Mouse (Mus musculus) heart, embryonic 14.5 days (tissue): ENCODE measurements around the gene Ccdc51. TPM values are rescaled to one million over a fixed set of nuclear protein-coding genes. Genes with fewer than 3 reads are reported as not detected.

Source experiments
- ATAC-seq: fragments of 200-750 bp; cut with Nextera tagmentation; 2 replicates; pipeline ENCODE4 v1.8.0; 2017; ENCODE audit warnings: low read depth, moderate TSS enrichment; ENCODE audit not compliant: insufficient number of reproducible peaks, insufficient read depth, low FRiP score
- H3K27ac ChIP-seq, 2 experiments: fragments of 200-500 bp in 1 of 2; fragments of 300-500 bp in 1 of 2; sonication (generic) in 1 of 2; replicated peaks in 1 of 2; 2 replicates each; pipeline ENCODE4 v1.5.1; 2012 to 2014; ENCODE audit warnings: low read depth in 2 of 2, low read length in 2 of 2, control low read depth in 1 of 2, mild to moderate bottlenecking in 1 of 2, mixed read lengths in 1 of 2; ENCODE audit not compliant: control insufficient read depth in 1 of 2, insufficient read depth in 1 of 2
- H3K27me3 ChIP-seq: fragments of 300-500 bp; sonication (generic); 2 replicates; pipeline ENCODE4 v1.6.1; 2014; ENCODE audit warnings: mild to moderate bottlenecking, low read length, control low read depth; ENCODE audit not compliant: control insufficient read depth, insufficient read depth
- H3K36me3 ChIP-seq: fragments of 300-500 bp; sonication (generic); 2 replicates; pipeline ENCODE4 v1.6.1; 2014; ENCODE audit warnings: mild to moderate bottlenecking, control low read depth, low read length, mixed read lengths; ENCODE audit not compliant: control insufficient read depth, insufficient read depth
- H3K4me1 ChIP-seq, 2 experiments: fragments of 200-500 bp in 1 of 2; fragments of 300-500 bp in 1 of 2; sonication (generic) in 1 of 2; 2 replicates each; pipeline ENCODE4 v1.6.1; 2012 to 2014; ENCODE audit warnings: low read length in 2 of 2, control low read depth in 1 of 2, mixed read lengths in 1 of 2; ENCODE audit not compliant: control insufficient read depth in 2 of 2, insufficient read depth in 2 of 2
- H3K4me2 ChIP-seq: fragments of 300-500 bp; sonication (generic); 2 replicates; pipeline ENCODE4 v1.6.1; 2014; ENCODE audit warnings: mild to moderate bottlenecking, low read length
- H3K4me3 ChIP-seq, 2 experiments: fragments of 200-500 bp in 1 of 2; fragments of 300-500 bp in 1 of 2; sonication (generic) in 1 of 2; 2 replicates each; pipeline ENCODE4 v1.5.1; 2012 to 2014; ENCODE audit warnings: low read length in 2 of 2, mild to moderate bottlenecking in 2 of 2, control low read depth in 1 of 2, low read depth in 1 of 2, moderate library complexity in 1 of 2; ENCODE audit not compliant: control insufficient read depth in 1 of 2, insufficient read depth in 1 of 2
- H3K9ac ChIP-seq: fragments of 300-500 bp; sonication (generic); 2 replicates; pipeline ENCODE4 v1.6.1; 2014; ENCODE audit warnings: mild to moderate bottlenecking, low read length
- H3K9me3 ChIP-seq: fragments of 300-500 bp; sonication (generic); 2 replicates; pipeline ENCODE4 v1.6.1; 2016; ENCODE audit warnings: low read length, control low read depth; ENCODE audit not compliant: control insufficient read depth
- WGBS: fragments of 180-500 bp; shearing (Covaris S2); extraction: QIAGEN DNeasy Blood & Tissue Kit; methylation state at CpG from one replicate; pipeline ENCODE4 v1.1.7; 2014; 5-methylcytosine and 5-hydroxymethylcytosine counted together
- polyA plus RNA-seq: library from polyadenylated mRNA; unstranded; fragments of >200 nt; fragmentation: Nextera tagmentation; extraction: Ambion mirVana; gene quantifications from 2 replicates; pipeline ENCODE4 v1.2.1, GENCODE M21; 2014

The Ccdc51 gene
- polyA plus RNA-seq, 1 experiment from 2014 or later: 13.9 TPM

DNA sequence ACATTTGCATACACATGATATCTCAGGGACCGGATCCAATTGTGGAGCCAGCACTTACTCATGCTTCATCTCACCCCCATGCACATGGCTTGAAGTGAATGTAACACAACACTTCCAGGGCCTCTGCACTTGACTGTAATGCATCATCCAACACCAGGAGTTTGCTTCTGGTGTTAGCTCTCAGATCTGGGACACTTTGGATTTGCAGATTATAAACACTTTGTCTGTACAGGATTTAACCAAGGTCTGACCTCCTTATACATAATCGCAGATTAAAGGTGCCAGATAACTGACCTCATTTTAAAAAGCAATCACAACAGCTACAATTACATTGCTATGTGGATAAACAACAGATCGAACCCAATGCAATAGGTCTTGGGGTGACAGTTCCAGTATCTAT lies 1.8 kb upstream of the Ccdc51 start:
- Histone ChIP-seq H3K27ac (no peak overlapping the region), H3K4me3 (no peak overlapping the region), H3K27me3 (no peaks in the 10 kb centered on the region), H3K9ac (no peak overlapping the region), H3K36me3 (peaks cover 30% of the 10 kb centered on the region), H3K4me2 (no peak overlapping the region), H3K9me3 (no peaks in the 10 kb centered on the region), H3K4me1 (peaks cover 6 to 17% of the 10 kb centered on the region in 2 experiments)
- no peak for ATAC-seq
- 88% methylated on average over 3 of the region's 3 CpGs for WGBS

DNA sequence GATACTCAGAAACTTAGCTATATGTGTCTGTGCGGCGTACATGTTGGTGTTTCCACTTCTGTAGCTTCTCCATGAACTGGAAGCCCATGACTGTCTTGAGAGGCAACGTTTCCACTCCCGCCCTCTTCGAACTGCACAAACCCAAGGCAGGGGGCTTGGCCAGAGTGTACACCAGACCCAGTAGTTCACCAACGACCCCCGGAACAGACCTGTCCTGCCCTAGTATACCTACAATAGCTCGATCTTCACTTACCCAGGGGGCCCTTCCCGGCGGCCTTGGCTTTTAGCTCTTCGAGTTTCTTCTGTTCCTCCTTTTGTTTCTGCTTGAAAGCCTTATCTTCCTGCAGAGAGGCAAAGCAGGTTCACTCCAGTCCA lies 557 bp upstream of the Ccdc51 start:
- H3K9ac ChIP-seq: peak overlapping the region; percentile 86
- H3K27ac ChIP-seq: peak overlapping the region; percentile 5 to 49; a peak in 3 of 4 replicates
- no peaks in the 10 kb centered on the region for H3K27me3 ChIP-seq
- peaks cover 6 to 17% of the 10 kb centered on the region in 2 experiments for H3K4me1 ChIP-seq
- H3K4me2 ChIP-seq: peak overlapping the region; percentile 84
- H3K36me3 ChIP-seq: peaks cover 30% of the 10 kb centered on the region
- H3K9me3 ChIP-seq: no peaks in the 10 kb centered on the region
- 2% methylated on average over 11 of the region's 11 CpGs for WGBS
- H3K4me3 ChIP-seq: peak overlapping the region; percentile 65 to 75
- ATAC-seq: 0 out of 2 replicates have a peak, but pooled peaks have one; percentile 17

DNA sequence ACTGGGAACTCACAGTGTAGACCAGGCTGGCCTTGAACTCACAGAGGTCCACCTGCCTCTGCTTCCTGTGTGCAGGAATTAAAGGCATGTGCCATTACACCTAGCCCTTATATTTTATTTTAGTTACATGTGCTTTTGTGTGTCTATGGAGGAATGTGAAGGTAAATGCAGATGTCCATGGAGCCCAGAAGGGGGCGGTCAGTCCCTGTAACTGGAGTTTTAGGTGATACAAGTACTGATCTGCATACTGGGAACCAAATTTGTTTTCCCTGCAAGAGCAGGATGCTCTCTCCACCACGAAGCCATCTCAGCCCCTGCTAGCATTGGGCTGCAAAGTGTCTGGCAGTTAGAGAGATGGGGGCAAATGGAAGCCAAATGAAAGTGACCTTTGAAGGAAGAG lies 2.6 kb downstream of the Ccdc51 start:
- WGBS: 18% methylated on average over 2 of the region's 2 CpGs
- no peak overlapping the region for H3K27ac ChIP-seq
- peaks cover 20% of the 10 kb centered on the region for H3K36me3 ChIP-seq
- no peak overlapping the region for H3K4me3 ChIP-seq
- peaks cover 8 to 26% of the 10 kb centered on the region in 2 experiments for H3K4me1 ChIP-seq
- no peaks in the 10 kb centered on the region for H3K27me3 ChIP-seq
- H3K4me2 ChIP-seq: no peak overlapping the region
- H3K9me3 ChIP-seq: no peaks in the 10 kb centered on the region
- ATAC-seq: no peak
- H3K9ac ChIP-seq: no peak overlapping the region

DNA sequence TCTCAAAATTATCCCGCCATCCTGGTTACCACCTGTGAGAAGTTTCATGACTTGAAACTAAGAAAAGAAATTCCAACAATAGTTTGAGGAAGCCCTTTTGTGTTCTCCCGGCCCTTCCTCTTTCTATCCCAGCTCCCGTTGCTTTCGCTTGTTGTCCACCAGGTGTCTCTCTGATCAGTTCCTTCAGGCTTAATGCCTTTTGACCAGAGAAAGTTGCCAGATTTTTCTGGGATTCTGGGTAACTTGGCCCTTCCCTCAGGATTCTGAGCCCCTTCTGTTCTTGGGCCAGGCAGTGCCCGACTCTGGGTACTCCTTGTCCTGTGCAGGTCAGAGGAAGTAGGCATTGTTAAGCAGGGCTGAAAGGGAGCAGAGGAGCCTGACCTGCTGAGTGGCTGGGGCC lies 5.7 kb downstream of the Ccdc51 start:
- no peak overlapping the region for H3K27ac ChIP-seq
- peak overlapping the region; percentile 16; the same call in 1 of the 2 replicates for H3K9ac ChIP-seq
- no peaks in the 10 kb centered on the region for H3K9me3 ChIP-seq
- whole genome bisulfite sequencing: 17% methylated on average over 5 of the region's 5 CpGs
- ATAC-seq: no peak
- H3K4me1 ChIP-seq: peaks cover 5 to 14% of the 10 kb centered on the region in 2 experiments
- H3K4me3 ChIP-seq: no peak overlapping the region
- no peaks in the 10 kb centered on the region for H3K27me3 ChIP-seq
- H3K4me2 ChIP-seq: no peak overlapping the region
- H3K36me3 ChIP-seq: peaks cover 36% of the 10 kb centered on the region

DNA sequence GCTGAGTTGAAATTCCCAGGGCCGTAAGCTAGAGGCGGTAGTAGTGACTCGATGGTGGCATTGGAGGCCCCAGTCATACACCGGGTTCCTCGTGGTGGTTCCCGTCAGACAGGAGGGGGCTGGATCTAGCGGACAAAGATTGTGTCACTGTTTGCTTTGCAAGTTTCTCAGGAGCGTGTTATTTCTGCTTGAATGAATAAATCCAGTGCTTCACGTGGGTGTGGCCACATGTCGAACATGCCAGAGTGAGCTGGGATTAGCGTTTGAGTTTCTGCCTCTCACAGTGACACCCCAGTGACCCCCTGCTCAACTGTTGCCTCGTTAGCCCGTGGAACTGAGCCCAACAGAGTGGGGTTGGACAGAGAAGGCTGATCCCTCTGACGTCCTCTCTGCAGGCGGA lies 8.2 kb downstream of the Ccdc51 start:
- H3K4me3 ChIP-seq: no peak overlapping the region
- H3K9me3 ChIP-seq: no peaks in the 10 kb centered on the region
- peaks cover 17 to 26% of the 10 kb centered on the region in 2 experiments for H3K4me1 ChIP-seq
- ATAC-seq: no peak
- H3K36me3 ChIP-seq: peaks cover 36% of the 10 kb centered on the region
- H3K4me2 ChIP-seq: no peak overlapping the region
- no peak overlapping the region for H3K9ac ChIP-seq
- no peaks in the 10 kb centered on the region for H3K27me3 ChIP-seq
- no peak overlapping the region for H3K27ac ChIP-seq
- WGBS: 79% methylated on average over 15 of the region's 15 CpGs

DNA sequence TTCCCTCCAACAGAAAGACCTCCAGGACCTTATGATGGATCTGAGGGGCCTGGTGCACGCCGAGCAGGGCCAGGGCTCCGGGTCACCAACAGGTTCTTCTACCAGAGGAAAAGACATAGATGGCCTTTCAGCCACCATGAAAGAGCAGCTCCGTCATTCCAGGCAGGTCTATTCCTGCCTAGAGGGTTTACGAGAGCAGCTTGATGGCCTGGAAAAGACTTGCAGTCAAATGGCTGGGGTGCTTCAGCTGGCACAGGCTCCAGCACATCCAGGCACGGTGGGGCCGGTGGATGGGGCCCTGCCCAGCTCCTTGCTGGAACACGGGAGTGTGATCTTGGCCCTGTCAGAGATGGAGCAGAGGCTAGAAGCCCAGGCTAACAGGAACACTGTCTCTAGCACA lies 9.5 kb downstream of the Ccdc51 start:
- Histone ChIP-seq H3K27me3 (no peaks in the 10 kb centered on the region), H3K27ac (no peak overlapping the region), H3K4me1 (peaks cover 25 to 32% of the 10 kb centered on the region in 2 experiments), H3K36me3 (peaks cover 36% of the 10 kb centered on the region), H3K9me3 (no peaks in the 10 kb centered on the region), H3K9ac (no peak overlapping the region), H3K4me2 (no peak overlapping the region), H3K4me3 (no peak overlapping the region)
- 90% methylated on average over 8 of the region's 8 CpGs for WGBS
- no peak for ATAC-seq

DNA sequence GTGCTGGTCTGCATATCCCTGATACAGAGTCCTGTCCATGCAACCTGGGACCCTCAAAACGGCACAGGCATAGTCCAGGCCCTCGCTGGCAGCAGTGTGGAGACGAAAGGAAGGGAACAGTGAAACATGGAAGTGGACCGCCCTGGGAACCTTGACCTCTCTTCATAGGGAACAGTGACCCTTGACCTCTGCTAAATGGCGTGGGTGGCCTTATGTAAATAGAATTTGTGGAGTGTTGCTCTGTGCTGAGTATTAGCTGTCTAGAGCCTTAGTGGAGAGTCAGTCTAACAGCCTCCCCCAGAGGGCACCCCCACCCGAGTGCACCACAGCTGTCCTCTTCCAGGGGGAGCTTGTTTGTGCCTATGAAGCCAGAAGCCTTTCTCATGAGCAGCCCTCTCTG lies 10.5 kb downstream of the Ccdc51 start:
- Histone ChIP-seq H3K4me2 (no peak overlapping the region), H3K9me3 (no peaks in the 10 kb centered on the region), H3K9ac (no peak overlapping the region), H3K27me3 (no peaks in the 10 kb centered on the region), H3K4me1 (peaks cover 33 to 37% of the 10 kb centered on the region in 2 experiments), H3K27ac (peak overlapping the region in 1 of 2 experiments; percentile 19; a peak in 1 of 4 replicates), H3K4me3 (no peak overlapping the region), H3K36me3 (peaks cover 36% of the 10 kb centered on the region)
- 68% methylated on average over 6 of the region's 6 CpGs for WGBS
- ATAC-seq: no peak
